Mouse (Mus musculus) C2C12 (cell line): ENCODE results near the gene Hipk2.

ENCODE experiments used
- CEBPB ChIP-seq: IDR thresholded peaks from one replicate; pipeline ENCODE4 v1.6.1; 2011; ENCODE audit warnings: low read depth, mild to moderate bottlenecking, control low read depth, moderate library complexity
- CTCF ChIP-seq: IDR thresholded peaks from one replicate; pipeline ENCODE4 v1.5.1; 2011; ENCODE audit not compliant: control insufficient read depth, insufficient read depth, insufficient read length
- MAX ChIP-seq: IDR thresholded peaks from one replicate; pipeline ENCODE4 v1.6.1; 2011; ENCODE audit warnings: mild to moderate bottlenecking, control low read depth
- MYOD1 ChIP-seq: IDR thresholded peaks from one replicate; pipeline ENCODE4 v1.6.1; 2011; ENCODE audit warnings: low read depth; ENCODE audit not compliant: control insufficient read depth, insufficient read length
- MYOG ChIP-seq: IDR thresholded peaks from one replicate; pipeline ENCODE4 v1.6.1; 2011; ENCODE audit not compliant: control insufficient read depth, insufficient read length; ENCODE audit errors: extremely low read depth
- USF1 ChIP-seq: IDR thresholded peaks from one replicate; pipeline ENCODE4 v1.6.1; 2011; ENCODE audit warnings: low read depth, mild to moderate bottlenecking, control low read depth, moderate library complexity

GRCm38 (mm10) chr6:38690615-38691014 lies 185.3 kb downstream of the Hipk2 start:
- no peak for TF ChIP-seq CTCF
- TF ChIP-seq USF1: no peak
- TF ChIP-seq MYOD1: no peak
- TF ChIP-seq CEBPB: no peak
- TF ChIP-seq MYOG: no peak
- TF ChIP-seq MAX: no peak
